Mouse (Mus musculus) granulocyte monocyte progenitor cell, adult 5-6 weeks (primary cell): ENCODE data around the gene Gm7694. TPM values are rescaled to one million over a fixed set of nuclear protein-coding genes. Genes with fewer than 3 reads are reported as not detected.

Experiments
- ATAC-seq: replicated peaks from 2 replicates; pipeline ENCODE4 v1.8.0; 2016; ENCODE audit warnings: mild to moderate bottlenecking, moderate TSS enrichment, inconsistent platforms; ENCODE audit not compliant: poor library complexity, severe bottlenecking
- total RNA-seq, 2 experiments: library from RNA; stranded (forward) in 1 of 2; stranded (reverse) in 1 of 2; fragments of 200-712, 200-1000 nt in 1 of 2; fragments of >200 nt in 1 of 2; fragmentation: Nextera tagmentation in 1 of 2; gene quantifications; 2 replicates each; pipeline ENCODE4 v1.2.3; 2014 to 2017

The Gm7694 gene
- 1.9 and 7.8 TPM in 2 replicates for total RNA-seq (2014; fragmentation: Nextera tagmentation)
- 2.1 and 2.8 TPM in 2 replicates for total RNA-seq (2017)

DNA sequence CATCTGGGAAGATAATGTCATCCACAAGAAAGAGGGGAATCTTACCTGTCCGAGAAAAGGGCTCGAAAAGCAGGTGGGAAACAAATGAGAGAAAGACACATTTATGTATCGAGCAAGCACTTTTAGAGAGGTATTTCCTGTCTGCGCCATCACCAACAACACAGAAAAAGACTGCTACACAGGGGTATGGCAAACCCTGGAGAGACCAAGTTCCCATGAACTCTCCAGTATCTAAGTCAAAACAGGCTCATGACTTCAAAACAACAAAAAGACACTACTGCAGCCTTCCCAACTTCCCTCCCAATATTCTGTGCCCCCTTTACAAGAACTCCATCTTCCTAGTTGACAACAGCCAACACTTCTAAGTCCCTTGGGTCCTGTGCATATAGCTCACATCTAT lies at the start of gene Gm7694:
Gm7694 (minus strand) TSS at position 101 of the 400 bp plus-strand sequence.
- no peak for ATAC-seq

DNA sequence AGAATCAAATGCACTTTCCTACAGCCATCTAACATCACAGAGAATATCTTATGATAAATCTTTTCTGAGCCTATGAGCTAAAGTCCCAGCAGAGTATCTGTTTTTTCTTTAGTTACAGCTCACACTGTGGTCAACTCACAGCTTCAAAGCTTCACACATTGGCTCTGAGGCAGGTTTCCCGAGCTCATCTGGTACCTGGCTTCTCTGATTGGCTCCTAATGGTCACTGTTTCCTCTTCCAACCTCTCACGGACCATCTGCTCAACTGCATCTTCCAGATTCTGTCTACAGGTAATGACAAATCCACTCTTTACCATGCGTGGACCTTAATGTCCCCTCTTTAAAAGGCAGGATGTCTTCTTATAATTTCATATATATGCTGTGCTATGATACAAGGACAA lies 47.2 kb upstream of the Gm7694 start:
- no peak for ATAC-seq

DNA sequence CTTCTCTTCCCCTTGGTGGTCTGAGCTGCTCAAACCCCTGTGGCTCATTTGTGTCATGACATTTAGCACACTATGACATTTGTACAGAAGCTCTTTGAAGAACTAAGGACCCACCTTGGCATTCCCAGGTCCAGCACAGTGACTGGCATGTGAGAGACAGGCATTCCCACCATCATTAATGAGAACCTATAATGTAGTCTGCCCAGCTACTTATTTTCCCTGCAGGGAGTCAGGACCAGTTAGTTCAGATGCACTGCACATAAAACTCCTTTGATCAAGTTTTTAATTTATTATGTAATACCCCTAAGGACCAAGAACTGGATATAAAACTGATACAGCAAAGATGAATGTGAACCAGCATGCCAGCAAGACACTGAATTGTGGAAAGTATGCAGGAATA lies 44.9 kb upstream of the Gm7694 start:
- ATAC-seq = no peak

DNA sequence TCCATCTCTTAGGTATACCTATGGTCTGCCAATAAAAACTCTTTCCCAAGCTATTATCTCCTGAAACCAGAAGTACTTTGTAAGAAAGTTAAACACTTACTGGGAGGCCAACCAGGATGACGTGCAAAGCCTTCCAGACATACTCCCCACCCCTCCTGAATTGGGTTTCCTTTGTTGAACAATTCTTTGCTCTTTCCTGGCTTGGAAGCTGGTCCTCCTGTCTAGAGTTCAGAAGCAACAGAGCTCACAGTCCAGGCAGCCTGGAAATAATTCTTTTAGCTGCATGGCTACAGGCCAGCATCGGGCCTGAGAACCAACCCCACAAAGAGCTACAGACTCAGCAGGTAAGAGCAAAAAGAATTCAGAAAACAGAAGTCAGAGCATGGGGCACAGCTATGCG lies 40.1 kb upstream of the Gm7694 start:
- no peak for ATAC-seq

DNA sequence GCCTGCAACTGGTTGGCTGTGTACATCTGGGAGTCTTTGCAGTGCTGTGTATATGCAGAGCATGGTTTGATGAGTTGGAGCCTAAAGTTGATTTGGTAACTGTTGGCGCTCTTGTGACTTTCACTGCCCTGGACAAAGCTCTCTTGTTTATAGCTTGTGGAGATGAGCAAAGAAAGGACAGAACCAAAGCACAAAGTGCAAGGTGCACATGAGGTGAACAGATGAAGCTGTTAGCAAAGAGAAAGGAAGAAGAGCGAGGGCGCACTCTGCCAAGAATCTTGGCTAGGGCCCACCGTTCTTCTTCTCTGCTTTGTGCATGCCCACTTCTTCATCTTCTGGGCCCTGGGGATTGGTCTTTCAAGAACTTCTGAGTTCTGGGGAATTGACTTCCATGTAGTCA lies 37.8 kb upstream of the Gm7694 start:
- no peak for ATAC-seq

DNA sequence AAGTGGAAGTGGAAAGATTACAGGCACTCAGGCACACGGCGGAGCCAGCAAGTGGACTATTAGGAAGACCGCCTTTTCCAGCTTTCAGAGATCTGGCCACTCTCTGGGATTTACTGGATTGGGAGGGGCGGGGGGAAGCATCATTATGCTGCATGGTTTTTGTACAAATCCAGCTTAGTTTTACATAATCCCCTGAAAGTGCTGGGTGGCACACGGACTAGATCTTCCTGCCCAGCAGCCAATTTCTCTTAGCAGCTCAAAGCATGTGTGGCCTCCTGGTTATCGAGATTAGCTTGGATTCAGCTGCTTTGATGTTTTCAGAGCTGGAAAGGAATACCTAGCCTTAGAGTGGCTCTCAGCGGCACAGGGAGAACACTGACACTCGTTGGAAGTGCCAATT lies 36.9 kb upstream of the Gm7694 start:
- ATAC-seq = no peak

DNA sequence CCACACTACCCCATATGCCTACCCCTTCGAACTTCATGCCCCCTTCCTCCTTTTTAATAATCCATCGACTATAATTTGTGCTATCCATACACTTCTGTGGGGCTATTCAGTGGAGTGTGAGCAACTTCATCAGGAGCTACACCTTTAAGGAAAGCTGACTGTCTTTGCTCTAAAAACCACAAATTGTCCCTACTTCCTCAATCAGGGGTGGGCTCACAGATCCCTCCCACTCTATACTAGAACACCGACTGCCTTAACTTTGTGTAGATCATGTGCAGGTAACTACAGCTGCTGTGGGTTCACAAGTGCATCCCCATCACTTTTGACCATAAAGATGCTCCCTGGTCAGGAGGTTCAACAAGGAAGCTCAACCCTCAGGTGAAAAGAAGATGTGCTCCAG lies 33.8 kb upstream of the Gm7694 start:
- ATAC-seq = peak; percentile 67

DNA sequence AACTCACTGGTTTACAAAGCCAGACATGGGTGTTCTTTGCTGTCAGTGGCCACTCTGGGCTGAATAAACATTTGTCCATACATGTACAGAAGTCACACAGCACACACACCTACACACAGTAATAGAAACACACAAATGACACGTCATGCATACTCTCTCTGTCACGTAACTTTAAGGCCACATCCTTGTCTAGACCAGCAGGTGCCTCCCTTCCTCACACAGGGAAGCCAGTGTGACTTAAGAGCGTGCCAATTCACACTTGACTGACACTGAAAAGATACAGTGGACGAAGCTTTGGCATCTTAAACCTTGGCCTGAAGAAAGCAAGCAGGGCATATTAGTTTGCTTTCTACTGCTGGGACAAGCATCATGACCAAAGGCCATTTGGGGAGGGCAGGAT lies 26.6 kb upstream of the Gm7694 start:
- ATAC-seq = no peak

DNA sequence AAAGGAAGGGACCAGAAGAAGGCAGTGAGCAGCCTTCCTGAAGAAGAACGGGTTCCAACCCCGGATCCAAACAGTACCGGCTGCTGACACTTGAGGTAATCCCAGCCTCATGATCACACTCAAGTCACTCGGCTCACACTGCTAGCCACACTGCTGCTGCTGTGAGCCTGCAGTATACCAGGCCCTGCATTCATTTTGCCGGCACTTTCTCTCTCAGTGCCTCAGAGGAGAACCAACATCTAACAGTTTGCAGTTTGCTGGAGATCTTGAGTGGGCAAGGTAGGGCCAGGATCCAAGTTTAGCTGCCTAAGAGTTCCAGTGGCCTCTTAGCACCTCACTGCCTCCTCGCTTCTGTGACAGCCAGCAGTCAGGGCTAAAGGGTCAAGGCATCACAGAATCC lies 25.8 kb upstream of the Gm7694 start:
- ATAC-seq = no peak

DNA sequence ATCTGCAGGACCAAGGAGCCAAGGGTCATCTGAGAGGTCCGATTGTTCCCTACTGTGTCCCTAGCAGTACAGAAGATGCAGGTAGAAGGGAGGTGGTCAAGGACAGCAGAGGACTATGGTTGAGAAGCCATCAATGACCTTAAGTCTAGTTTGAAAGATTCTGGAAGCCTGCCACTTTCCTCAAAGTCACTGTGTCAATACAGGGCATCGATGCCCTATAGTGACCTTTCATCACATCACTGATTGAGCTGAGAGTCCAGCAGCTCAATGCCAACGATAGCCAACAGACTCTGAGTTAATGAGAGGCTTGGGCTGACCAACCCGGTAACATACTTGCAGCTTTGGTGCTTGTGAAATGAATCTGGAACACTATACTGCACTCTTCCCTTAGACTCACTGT lies 19.1 kb upstream of the Gm7694 start:
- ATAC-seq = no peak

DNA sequence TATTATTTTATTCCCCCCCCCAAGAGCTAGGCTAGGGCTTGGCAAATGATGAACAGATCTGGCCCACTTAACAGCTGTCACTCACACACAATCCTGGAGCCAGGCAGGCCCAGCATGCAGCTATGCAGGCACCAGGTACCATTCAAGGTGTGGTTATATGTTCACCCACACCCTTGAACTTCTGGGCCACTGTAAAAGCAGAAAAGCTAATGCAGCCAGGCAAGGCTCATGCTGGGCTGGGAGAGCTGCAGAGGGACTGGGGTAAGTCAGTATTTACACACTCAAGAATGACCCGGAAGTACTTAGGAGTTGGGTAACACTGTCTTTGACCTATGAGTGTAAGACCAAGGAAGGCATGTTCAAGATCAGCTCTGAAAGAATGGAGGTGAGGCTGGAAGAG lies 18.2 kb upstream of the Gm7694 start:
- ATAC-seq = no peak

DNA sequence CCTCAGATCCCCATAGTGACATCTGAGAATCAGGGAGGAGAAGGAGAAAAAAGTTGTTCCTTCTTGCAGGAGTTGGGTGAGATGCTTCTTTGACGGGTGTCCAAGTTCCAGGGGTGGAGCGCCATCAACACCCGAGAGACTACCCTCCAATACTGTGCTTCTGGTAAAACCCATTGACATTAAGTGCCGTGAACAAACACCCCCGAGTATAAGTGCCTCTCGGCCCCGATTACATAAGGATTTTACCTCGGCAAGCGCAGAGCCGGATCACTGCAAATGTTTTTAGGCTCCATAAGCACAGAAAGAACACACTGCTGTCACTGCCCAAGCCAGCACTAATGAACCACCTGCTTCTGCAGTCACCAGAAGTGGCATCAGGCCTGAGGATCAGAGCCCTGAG lies 16.9 kb upstream of the Gm7694 start:
- no peak for ATAC-seq

DNA sequence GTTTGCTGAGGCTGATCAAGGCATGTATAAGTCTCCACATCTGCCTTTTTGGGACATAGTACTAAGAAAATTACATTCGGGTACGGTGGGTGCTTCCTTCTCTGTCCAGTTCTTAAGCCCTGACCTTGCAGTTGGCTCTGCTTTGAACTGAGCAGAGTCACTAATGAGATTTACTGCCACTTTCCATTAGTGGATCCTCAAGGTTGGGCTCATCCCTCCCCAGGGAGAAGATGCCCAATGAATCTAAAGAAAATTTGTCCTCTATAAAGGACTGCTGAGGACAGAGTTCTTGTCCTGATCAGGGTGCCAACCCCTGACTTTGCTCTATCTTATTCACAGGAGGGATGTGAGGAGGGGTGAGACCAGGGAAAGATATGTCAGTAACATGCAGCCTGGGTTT lies 15.9 kb upstream of the Gm7694 start:
- ATAC-seq = no peak

DNA sequence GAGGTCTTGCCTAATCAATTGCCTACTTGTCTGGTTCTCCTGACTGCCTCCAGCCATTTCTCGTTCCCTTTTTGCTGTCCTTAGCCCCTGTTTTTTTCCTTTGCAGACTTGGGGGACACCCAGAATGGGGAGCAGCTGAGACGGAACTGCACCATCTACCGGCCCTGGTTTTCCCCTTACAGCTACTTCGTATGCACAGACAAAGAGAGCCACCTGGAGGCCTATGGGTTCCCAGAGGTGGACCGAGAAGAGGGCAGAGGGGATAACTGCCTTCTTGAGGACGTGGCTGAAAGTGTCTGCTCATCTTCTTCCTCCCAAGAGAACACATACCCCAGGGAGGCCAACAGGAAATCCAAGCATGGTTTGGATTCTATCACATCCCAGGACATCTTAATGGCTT lies 5.3 kb upstream of the Gm7694 start:
- ATAC-seq = no peak

DNA sequence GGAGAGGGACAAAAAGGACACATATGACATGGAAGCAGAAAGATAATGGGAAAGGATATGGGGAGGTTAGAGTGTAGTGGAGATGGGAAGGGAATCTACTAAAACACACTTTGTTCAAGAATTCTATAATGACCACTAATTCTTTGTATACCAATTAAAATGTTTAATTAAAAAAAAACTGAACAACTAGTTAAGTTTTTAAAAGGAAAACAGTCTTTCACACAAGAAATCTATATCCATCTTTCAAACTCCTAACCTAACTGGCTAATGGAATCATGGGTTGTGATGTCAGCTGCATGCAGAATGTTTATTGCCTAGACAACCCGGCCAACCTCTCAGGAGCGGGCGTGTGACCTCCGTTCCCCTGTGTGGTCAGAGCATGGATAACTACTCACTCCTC lies 2.4 kb upstream of the Gm7694 start, which contains the start of gene Spata46:
Spata46 (plus strand) TSS at position 301 of the 400 bp plus-strand sequence.
- no peak for ATAC-seq

DNA sequence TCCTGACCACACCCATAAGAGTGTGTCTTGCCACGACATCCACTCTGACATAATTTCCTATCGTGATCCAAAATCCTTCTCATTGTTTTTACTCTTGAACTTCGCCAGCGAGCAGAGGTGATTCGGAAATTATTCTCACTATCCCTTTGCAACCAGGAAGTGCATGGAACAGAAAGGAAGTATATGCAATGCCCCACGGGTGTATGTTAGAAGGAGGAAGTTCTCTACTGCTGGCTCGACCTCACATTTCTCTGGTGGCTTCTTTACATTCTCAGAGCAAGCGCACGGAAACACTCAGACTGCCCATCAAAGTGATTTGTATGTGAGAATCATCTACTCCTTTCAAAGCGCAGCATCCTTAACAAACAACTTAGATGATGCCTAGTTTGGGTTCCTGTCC lies 1.1 kb downstream of the Gm7694 start:
- peak; percentile 79 for ATAC-seq

DNA sequence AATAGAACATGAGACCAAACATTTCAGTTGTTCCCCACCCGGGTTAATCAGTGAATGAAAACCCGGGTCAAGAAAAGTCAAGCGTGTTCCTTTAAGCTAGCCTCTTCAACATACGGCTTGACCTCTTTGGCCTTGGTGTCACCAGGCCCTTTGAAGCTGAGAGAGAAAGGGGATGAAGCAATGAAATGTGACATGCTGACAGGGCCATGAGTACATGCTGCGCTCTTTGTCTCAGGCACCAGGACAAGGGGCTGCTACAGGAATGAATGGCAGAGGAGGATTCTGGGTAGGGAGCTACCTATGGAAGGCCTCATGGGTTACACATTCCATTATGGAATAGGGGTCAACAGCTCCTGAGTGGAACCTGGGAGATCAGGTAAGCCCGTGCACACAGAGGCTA lies 3.0 kb downstream of the Gm7694 start:
- ATAC-seq = no peak

DNA sequence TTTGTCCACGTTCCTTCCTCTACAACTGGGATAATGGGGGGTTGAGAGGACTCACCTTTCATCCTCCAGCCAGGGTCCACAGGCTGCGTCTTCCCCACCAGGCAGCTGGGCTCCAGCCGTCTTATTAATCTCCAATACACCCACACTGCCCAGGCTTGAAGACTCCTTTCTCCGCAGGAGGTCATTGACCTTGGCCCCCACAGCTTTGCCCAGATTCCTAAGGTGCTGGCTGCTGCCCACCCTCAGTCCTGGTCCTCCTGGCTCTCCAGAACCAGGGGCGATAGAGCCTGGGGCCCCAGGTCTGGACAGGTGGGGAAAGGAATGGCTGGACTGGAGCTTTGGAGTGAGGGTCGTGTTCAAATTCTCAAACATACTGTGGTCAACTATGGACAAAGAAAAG lies 3.7 kb downstream of the Gm7694 start:
- ATAC-seq = no peak

DNA sequence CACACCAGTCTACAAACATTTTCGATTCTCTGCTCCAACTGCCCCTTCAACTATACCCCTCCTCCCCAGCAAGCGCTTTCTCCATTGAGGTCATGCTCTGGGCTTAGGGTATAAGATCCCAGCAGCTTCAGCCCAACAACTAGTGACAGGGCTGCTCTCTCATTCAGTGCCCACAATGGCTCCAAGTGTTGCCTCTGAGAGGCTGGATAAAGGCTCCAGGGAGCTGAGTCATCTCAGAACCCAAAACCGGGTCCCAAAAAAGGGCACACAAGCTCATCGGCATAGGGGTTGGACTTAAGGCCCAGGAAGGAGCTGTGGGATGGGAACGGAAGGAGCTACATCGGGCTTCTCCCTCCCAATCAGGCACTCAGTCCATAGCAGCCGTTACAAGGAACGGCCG lies 4.4 kb downstream of the Gm7694 start:
- ATAC-seq = no peak

DNA sequence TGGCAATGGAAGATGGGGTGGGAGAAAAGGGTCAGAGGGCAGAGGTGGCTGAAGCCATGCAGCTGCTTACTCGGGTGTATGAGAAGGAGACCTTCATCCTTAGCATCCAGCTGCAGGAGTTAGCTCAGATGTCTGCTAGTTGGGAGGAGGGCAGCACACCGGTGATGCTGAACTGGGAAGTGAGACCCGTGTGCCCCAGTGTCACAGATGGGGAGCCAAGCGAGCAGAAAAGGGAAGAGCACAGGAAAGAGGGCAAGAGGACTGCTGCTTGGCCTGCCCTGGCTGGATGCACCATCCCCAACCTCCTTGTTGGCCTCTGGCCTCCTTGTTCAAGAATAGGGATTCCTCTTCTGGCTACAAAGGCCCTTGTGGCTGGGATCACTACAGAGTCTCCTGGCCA lies 6.6 kb downstream of the Gm7694 start:
- ATAC-seq = peak; percentile 55

DNA sequence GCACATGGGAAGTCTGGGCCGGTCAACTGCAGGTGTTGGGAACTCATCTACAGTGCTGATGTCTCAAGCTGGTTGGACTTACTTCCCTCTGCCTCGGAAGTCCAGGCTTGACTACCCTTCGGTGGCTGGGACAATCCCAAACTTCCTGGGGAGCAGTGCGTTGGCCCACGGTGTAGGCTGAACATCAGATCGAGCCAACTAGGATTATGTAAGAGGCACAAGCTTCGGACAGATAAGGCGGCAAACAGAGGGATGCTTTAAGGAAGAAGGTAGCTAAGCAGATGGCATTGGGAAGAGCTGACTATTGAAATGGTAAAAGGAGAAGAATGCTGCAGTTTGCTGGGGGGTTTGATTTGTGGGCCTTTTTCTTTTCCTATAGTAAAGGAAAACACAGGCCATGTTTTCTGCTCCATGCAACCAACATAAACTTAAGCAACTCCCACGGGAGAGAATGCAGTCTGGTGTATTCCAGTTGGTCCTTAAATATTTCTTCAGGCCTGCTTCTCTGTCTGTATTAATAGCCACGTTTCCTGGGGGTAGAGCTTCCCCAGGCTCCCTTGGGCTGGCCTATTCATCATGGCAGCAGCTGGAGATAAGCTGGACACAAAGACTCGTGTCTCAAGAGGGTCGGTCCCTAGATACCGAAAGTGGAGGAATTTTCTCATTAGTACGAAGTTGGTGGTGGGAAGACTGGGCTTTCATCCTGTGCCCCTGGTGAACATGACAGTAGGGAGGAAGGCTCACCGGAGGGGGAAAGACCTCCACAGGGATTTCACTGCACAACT lies 11.2 kb downstream of the Gm7694 start:
- no peak for ATAC-seq

DNA sequence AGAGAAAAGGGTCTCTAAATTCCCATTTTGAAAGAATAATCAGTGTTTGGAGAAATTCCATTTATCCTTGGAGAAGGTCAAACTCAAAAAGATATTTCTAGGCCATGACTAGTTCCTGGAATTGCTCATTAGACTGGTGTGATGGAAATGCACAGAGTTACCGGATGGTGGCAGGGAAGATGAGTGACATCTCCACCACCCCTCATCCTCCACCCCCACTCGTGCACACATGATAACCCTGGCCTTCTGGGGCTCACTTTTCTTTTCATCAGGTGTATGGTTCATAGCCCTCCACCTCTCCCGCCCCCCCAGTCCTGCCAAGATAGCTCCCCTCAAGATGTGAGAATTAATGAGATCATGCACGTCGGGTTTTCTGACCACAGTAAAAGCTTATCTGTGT lies 12.9 kb downstream of the Gm7694 start:
- no peak for ATAC-seq
